Mouse (Mus musculus) CH12.LX (cell line): Measurements from ENCODE around the gene Ncoa3. TPM values are rescaled to one million over a fixed set of nuclear protein-coding genes. Genes with fewer than 3 reads are reported as not detected.

ENCODE experiments used
- DNase-seq: peaks from one replicate; pipeline ENCODE4 v3.0.0-alpha.2; 2013; ENCODE audit errors: extremely low read depth
- H3K27ac ChIP-seq: 2 replicates; pipeline ENCODE4 v1.5.1; 2012; ENCODE audit warnings: low read depth, mild to moderate bottlenecking, control low read depth, moderate library complexity; ENCODE audit not compliant: insufficient read depth
- H3K27me3 ChIP-seq: replicated peaks from 2 replicates; pipeline ENCODE3; 2012; ENCODE audit warnings: inconsistent platforms
- H3K36me3 ChIP-seq, 2 experiments: replicated peaks in 1 of 2; 2 replicates each; pipeline versions ENCODE3 to v1.6.1; 2012; ENCODE audit warnings: inconsistent platforms in 1 of 2, low read length in 1 of 2, mild to moderate bottlenecking in 1 of 2, mixed read lengths in 1 of 2, moderate library complexity in 1 of 2; ENCODE audit not compliant: control insufficient read depth in 1 of 2, insufficient read depth in 1 of 2
- H3K4me1 ChIP-seq, 2 experiments: 2 replicates each; pipeline ENCODE4 v1.6.1; 2012; ENCODE audit warnings: inconsistent platforms in 1 of 2, moderate library complexity in 1 of 2; ENCODE audit not compliant: insufficient read depth in 2 of 2, control insufficient read depth in 1 of 2
- H3K4me2 ChIP-seq: 2 replicates; pipeline ENCODE4 v1.6.1; 2012; ENCODE audit warnings: low read depth, mild to moderate bottlenecking, control low read depth; ENCODE audit not compliant: poor library complexity, insufficient read depth, severe bottlenecking
- H3K4me3 ChIP-seq, 3 experiments: fragments of 150-350 bp in 1 of 3; sonication (generic) in 1 of 3; replicated peaks in 1 of 3; 2 replicates each; pipeline versions ENCODE3 to v1.5.1; 2011 to 2012; ENCODE audit warnings: low read depth in 2 of 3, low read length in 2 of 3, mild to moderate bottlenecking in 2 of 3, moderate library complexity in 2 of 3, control low read depth in 1 of 3, improper control_type of control experiment in 1 of 3, inconsistent platforms in 1 of 3, mixed read lengths in 1 of 3; ENCODE audit not compliant: poor library complexity in 1 of 3
- H3K79me2 ChIP-seq: replicated peaks from 2 replicates; pipeline ENCODE4 v1.6.1; 2012; ENCODE audit warnings: mild to moderate bottlenecking, moderate library complexity; ENCODE audit not compliant: control insufficient read depth, poor library complexity, insufficient read depth, severe bottlenecking; ENCODE audit errors: extremely low read depth
- H3K9ac ChIP-seq: 2 replicates; pipeline ENCODE4 v1.6.1; 2012; ENCODE audit warnings: low read depth, mild to moderate bottlenecking, control low read depth, moderate library complexity; ENCODE audit not compliant: insufficient read depth
- H3K9me3 ChIP-seq: replicated peaks from 2 replicates; pipeline ENCODE3; 2012; ENCODE audit warnings: low read length, inconsistent platforms, mixed read lengths
- BHLHE40 ChIP-seq: IDR thresholded peaks from 2 replicates; pipeline ENCODE4 v1.6.1; 2011; ENCODE audit warnings: mild to moderate bottlenecking, low read depth, low read length, improper control_type of control experiment
- CHD1 ChIP-seq: IDR thresholded peaks from 2 replicates; pipeline ENCODE4 v1.6.1; 2012; ENCODE audit warnings: low read depth, low read length, improper control_type of control experiment, inconsistent platforms
- CHD2 ChIP-seq: IDR thresholded peaks from 2 replicates; pipeline ENCODE4 v1.6.1; 2011; ENCODE audit warnings: low read length, improper control_type of control experiment
- ETS1 ChIP-seq: conservative IDR thresholded peaks from 2 replicates; pipeline ENCODE4 v1.6.1; 2012; ENCODE audit warnings: low read depth, mild to moderate bottlenecking, inconsistent platforms, low read length, improper control_type of control experiment, moderate library complexity
- GABPA ChIP-seq: IDR thresholded peaks from 2 replicates; pipeline ENCODE4 v1.6.1; 2012; ENCODE audit warnings: low read depth, low read length, improper control_type of control experiment, inconsistent platforms; ENCODE audit not compliant: insufficient replicate concordance
- IRF4 ChIP-seq: IDR thresholded peaks from 2 replicates; pipeline ENCODE4 v1.6.1; 2014; ENCODE audit warnings: low read depth, mild to moderate bottlenecking, inconsistent platforms, low read length, improper control_type of control experiment
- KAT2A ChIP-seq: IDR thresholded peaks from 2 replicates; pipeline ENCODE4 v1.6.1; 2012; ENCODE audit warnings: low read length, improper control_type of control experiment, inconsistent platforms; ENCODE audit not compliant: insufficient replicate concordance
- MAX ChIP-seq: IDR thresholded peaks from 2 replicates; pipeline ENCODE4 v1.6.1; 2011; ENCODE audit warnings: low read length, improper control_type of control experiment
- MYC ChIP-seq: IDR thresholded peaks from 2 replicates; pipeline ENCODE4 v1.6.1; 2011; ENCODE audit warnings: low read depth, mild to moderate bottlenecking, improper control_type of control experiment, low read length
- NELFE ChIP-seq: IDR thresholded peaks from 2 replicates; pipeline ENCODE4 v1.6.1; 2011; ENCODE audit warnings: low read depth, low read length, improper control_type of control experiment
- NRF1 ChIP-seq: IDR thresholded peaks from 2 replicates; pipeline ENCODE4 v1.6.1; 2014; ENCODE audit warnings: low read depth, mild to moderate bottlenecking, inconsistent platforms, low read length, improper control_type of control experiment, moderate library complexity
- POLR2A ChIP-seq: IDR thresholded peaks from 2 replicates; pipeline ENCODE4 v1.6.1; 2011; ENCODE audit warnings: low read depth, mild to moderate bottlenecking, improper control_type of control experiment, low read length
- RCOR1 ChIP-seq: conservative IDR thresholded peaks from 2 replicates; pipeline ENCODE4 v1.6.1; 2012; ENCODE audit warnings: low read depth, mild to moderate bottlenecking, inconsistent platforms, low read length, improper control_type of control experiment
- USF1 ChIP-seq: IDR thresholded peaks from 2 replicates; pipeline ENCODE4 v1.6.1; 2014; ENCODE audit warnings: low read depth, mild to moderate bottlenecking, inconsistent platforms, low read length, improper control_type of control experiment
- USF2 ChIP-seq: conservative IDR thresholded peaks from 2 replicates; pipeline ENCODE4 v1.6.1; 2011; ENCODE audit warnings: low read depth, low read length, improper control_type of control experiment
- ZC3H11A ChIP-seq: IDR thresholded peaks from 2 replicates; pipeline ENCODE4 v1.6.1; 2012; ENCODE audit warnings: low read depth, mild to moderate bottlenecking, inconsistent platforms, low read length, improper control_type of control experiment
- ZKSCAN1 ChIP-seq: IDR thresholded peaks from 2 replicates; pipeline ENCODE4 v1.6.1; 2012; ENCODE audit warnings: low read depth, inconsistent platforms, low read length, improper control_type of control experiment, borderline replicate concordance
- ZNF384 ChIP-seq: IDR thresholded peaks from 2 replicates; pipeline ENCODE4 v1.6.1; 2012; ENCODE audit warnings: low read depth, low read length, improper control_type of control experiment, inconsistent platforms
- dilution Hi-C: fragments of 300-500 bp; cut with MboI; formaldehyde crosslinking; loops from 2 replicates; pipeline ENCODE4 v1.14.3; 2020; ENCODE audit warnings: low sequenced_read_pairs; ENCODE audit not compliant: extremely low pct_unique_long_range_greater_than_20kb, extremely low pct_ligation_motif_present
- in situ Hi-C: fragments of 300-500 bp; cut with MboI; formaldehyde crosslinking; loops from 3 replicates; pipeline ENCODE4 v1.14.3; 2019; ENCODE audit warnings: low sequenced_read_pairs, low pct_ligation_motif_present, low pct_unique_long_range_greater_than_20kb, mixed read lengths
- polyA plus RNA-seq: library from polyadenylated mRNA; unstranded; fragments of >175 nt; gene quantifications from 2 replicates; pipeline ENCODE4 v1.2.1, GENCODE M21; 2012; ENCODE audit warnings: low read depth; ENCODE audit not compliant: insufficient read length
- total RNA-seq, 2 experiments: library from RNA; depleted of rRNA; stranded (reverse); fragments of 300-350 nt in 1 of 2; fragments of >200 nt in 1 of 2; gene quantifications; 2 replicates each; pipeline ENCODE4 v1.2.3; 2012 to 2014

Ncoa3 gene
- total and polyA plus RNA-seq, 3 experiments, result 13.4 to 21.9 (median 17.1) TPM

DNA sequence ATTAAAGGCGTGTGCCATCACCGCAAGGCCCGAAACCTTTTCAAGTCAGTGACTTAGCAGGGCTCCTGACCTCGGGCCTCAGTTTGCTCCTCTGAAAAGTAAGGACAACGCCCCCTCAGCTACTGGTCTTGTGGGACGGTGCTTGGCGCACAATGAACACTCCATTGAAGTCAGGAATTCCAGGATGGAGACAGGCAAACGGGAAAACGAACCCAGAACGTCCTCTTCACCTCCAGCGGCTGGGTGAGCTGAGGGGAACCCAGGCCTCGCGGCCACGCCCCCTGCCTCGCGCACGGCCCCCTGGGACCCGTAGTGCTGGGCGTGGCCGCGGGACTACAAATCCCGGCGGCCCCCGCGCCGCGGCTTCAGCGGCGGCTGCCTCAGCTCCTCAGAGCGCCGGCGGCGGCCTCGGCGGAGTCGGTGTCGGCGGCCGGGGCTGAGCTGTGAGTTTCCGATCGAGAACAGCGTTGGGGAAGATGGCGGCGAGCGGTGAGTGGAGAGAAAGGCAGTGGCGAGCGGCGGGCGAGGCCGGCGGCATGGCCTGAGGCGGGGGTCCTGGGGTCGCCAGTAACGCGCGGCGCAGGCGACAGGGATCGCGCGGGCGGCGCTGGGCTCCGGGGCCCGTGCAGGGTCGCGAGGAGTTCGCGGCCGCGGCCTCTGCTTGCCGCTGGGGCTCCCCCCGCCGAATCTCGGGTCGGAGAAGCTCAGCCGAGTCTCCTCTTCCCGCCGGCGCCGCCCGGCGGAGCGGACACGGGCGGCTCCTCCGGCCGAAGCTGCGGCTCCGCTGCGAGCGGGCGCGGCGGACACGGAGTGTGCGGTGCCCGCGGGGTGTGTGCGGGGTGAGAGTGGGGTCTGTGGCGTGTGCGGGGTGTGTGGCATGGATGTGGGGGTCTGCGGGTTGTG is at the start of gene Ncoa3 (continued):
- no peak; the same call in 1 of the 2 replicates for TF ChIP-seq CHD1

DNA sequence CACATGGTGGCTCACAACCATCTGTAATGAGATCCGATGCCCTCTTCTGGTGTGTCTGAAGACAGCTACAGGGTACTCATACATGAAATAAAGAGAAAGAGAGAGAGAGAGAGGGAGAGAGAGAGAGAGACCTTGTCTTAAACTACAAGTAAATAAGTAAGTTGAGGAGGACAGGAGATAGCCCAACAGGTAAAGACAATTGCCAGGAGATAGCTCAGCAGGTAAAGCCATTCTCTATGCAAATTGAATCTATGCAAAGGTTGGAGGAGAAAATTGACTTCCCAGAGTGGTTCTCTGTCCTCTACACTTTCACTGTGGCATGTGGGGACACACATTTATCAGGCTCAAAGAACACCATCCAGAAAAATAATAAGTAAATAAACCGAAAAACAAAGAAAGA is 49.3 kb upstream of the Ncoa3 start:
- TF ChIP-seq USF2 (no peak), RCOR1 (no peak), USF1 (no peak), ETS1 (no peak), ZKSCAN1 (no peak), KAT2A (no peak), NELFE (no peak), GABPA (no peak), CHD1 (no peak), CHD2 (no peak), IRF4 (no peak), MAX (no peak), POLR2A (no peak), ZC3H11A (no peak), MYC (no peak), NRF1 (no peak), BHLHE40 (no peak), ZNF384 (no peak)

More for the DNA sequence above, 49.3 kb upstream of the Ncoa3 start:
- Histone ChIP-seq H3K9ac (no peak overlapping the region), H3K36me3 (no peaks in the 10 kb centered on the region), H3K9me3 (peaks cover 12% of the 10 kb centered on the region), H3K4me2 (no peak overlapping the region), H3K27me3 (no peaks in the 10 kb centered on the region), H3K4me3 (no peak overlapping the region), H3K27ac (no peak overlapping the region), H3K4me1 (peaks cover under 1 to 18% of the 10 kb centered on the region in 2 experiments), H3K79me2 (no peaks in the 10 kb centered on the region)
- in situ Hi-C loops (no loop called here), dilution Hi-C loops (no loop called here)
- DNase-seq, result no peak
